Mouse (Mus musculus): ENCODE measurements around the gene Enpp1. TPM values are rescaled to one million over a fixed set of nuclear protein-coding genes. Genes with fewer than 3 reads are reported as not detected.

Gene Enpp1
- polyA plus RNA-seq, 1 experiment from 2014 or later: 2.0 TPM

DNA sequence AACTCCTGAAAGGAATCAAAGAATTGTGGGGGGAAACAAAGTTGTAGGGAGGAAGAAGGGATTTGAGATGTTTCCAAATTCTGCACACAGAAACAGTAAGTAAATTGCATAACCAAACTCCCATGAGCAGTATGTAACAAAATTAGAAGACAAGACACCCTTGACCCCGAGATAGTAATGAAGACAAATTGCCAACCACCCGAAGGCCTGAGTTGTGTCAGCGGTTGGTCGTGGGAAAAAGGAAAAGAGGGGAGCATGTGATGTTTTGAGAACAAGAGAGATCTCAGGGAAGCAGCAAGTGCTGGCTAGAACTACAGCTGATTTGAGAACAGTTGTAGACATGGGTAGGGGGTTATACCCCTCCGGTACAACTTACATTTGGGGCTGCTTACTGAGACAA lies 112.2 kb downstream of the Enpp1 start:
- Histone ChIP-seq H3K27me3 (replicated peaks) (no peaks in the 10 kb centered on the region), H3K4me2 (replicated peaks) (no peak overlapping the region), H3K36me3 (no peaks in the 10 kb centered on the region), H3K9me3 (no peaks in the 10 kb centered on the region), H3K27ac (no peak overlapping the region), H3K4me3 (no peak overlapping the region), H3K9ac (no peak overlapping the region), H3K4me1 (peaks cover 8% of the 10 kb centered on the region)
- 69% methylated on average over 5 of the region's 5 CpGs for WGBS
- no peak for ATAC-seq (ENCODE audit: low FRiP score, low read depth)

DNA sequence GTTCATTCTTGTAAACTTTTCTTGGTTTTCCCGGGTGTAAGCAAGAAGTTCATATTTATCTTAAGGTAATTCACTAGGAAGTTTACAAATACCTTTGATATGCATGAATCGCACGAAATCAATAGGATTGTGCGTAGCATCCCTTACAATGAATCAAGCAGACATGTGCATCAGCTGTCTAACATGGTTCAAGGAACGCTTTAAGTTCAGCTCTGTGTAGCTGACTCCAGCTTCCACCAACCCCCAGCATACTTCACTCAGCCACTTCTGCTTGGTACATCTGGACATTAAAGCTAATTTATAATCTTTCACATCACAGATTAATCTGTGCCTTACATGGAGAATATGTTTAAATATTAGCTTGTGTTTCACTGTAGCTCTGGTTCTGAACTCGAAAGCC lies 113.3 kb downstream of the Enpp1 start:
- no peak overlapping the region for H3K9ac ChIP-seq
- no peak overlapping the region for H3K4me3 ChIP-seq
- no peak overlapping the region for H3K4me2 ChIP-seq (replicated peaks)
- H3K36me3 ChIP-seq: no peaks in the 10 kb centered on the region
- H3K27ac ChIP-seq: no peak overlapping the region
- peaks cover 8% of the 10 kb centered on the region for H3K4me1 ChIP-seq
- no peak for ATAC-seq (ENCODE audit: low FRiP score, low read depth)
- 84% methylated on average over 6 of the region's 6 CpGs for WGBS
- no peaks in the 10 kb centered on the region for H3K9me3 ChIP-seq
- H3K27me3 ChIP-seq (replicated peaks): no peaks in the 10 kb centered on the region

DNA sequence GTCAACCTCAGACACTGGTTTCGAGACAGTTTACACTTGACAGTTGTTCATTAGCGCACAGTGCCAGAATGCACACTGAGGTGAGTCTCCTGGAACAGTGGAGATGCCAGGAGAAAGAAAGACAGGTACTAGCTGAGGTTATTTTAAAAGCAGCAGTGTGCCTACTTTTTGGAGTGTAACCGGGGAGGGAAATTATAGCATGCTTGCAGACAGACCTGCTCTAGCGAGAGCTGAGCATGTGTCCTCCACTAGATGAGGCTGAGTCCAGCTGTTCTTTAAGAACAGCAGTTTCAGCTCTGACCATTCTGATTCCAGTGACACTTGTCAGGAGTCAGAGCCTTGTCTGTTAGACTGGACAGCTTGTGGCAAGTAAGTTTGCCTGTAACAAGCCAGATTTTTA lies 114.2 kb downstream of the Enpp1 start:
- Histone ChIP-seq H3K4me3 (no peak overlapping the region), H3K27me3 (replicated peaks) (no peaks in the 10 kb centered on the region), H3K9ac (no peak overlapping the region), H3K4me1 (peaks cover 8% of the 10 kb centered on the region), H3K9me3 (no peaks in the 10 kb centered on the region), H3K36me3 (no peaks in the 10 kb centered on the region), H3K27ac (no peak overlapping the region), H3K4me2 (replicated peaks) (no peak overlapping the region)
- WGBS: 86% methylated on average over 4 of the region's 4 CpGs
- no peak for ATAC-seq (ENCODE audit: low FRiP score, low read depth)

DNA sequence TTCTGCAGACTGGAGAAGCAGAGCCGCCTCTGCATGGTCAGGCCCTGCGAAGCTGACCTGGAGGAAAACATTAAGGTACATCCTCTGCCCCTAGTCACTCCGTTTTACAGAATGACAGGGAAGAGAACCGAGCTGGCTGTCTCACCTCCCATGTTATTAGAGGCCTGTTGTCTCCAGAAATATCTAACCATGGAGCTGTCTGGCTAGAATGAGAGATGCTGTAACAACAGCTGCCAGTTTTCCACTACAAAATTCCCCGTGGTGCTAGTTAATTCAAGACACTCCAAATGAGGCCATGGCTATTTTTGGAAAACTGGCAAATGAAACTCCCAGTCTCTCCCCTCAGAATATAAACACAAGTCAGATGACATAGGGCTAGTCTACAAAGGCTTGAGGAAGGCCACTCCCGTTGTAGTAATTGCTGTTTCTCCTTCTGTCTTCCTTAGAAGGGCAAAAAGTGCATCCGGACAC lies 115.1 kb downstream of the Enpp1 start:
- Histone ChIP-seq H3K36me3 (no peaks in the 10 kb centered on the region), H3K27ac (no peak overlapping the region), H3K9ac (no peak overlapping the region), H3K9me3 (no peaks in the 10 kb centered on the region), H3K4me3 (no peak overlapping the region), H3K4me1 (peaks cover 8% of the 10 kb centered on the region), H3K4me2 (replicated peaks) (peak overlapping the region; percentile 80), H3K27me3 (replicated peaks) (no peaks in the 10 kb centered on the region)
- WGBS: 66% methylated on average over 7 of the region's 7 CpGs
- no peak for ATAC-seq (ENCODE audit: low FRiP score, low read depth)

DNA sequence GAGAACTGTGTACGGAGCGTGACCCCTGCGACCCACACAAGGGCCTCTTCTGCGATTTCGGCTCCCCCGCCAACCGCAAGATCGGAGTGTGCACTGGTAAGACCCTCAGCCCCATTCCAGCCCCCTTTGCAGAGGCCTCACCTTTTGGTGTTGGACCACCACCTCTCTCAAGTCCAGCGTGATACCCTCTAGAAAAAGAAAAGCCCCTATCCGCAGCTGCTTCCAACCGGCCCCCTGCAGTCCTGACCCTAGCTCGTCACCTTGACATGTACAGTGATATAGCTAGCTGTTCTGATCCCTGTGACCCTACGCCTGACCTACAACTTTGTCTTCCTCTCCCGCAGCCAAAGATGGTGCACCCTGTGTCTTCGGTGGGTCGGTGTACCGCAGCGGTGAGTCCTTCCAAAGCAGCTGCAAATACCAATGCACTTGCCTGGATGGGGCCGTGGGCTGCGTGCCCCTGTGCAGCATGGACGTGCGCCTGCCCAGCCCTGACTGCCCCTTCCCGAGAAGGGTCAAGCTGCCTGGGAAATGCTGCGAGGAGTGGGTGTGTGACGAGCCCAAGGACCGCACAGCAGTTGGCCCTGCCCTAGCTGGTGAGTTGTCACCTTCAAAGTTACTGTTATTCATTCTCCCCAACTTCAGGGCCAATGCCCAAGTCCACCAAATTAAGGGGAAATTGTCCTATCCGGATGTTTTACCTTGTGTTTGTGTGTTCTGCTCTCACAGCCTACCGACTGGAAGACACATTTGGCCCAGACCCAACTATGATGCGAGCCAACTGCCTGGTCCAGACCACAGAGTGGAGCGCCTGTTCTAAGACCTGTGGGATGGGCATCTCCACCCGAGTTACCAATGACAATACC lies 115.7 kb downstream of the Enpp1 start:
- WGBS: 18% methylated on average over 31 of the region's 31 CpGs
- Histone ChIP-seq H3K4me3 (peak overlapping the region; percentile 61), H3K27me3 (replicated peaks) (no peaks in the 10 kb centered on the region), H3K4me2 (replicated peaks) (peak overlapping the region; percentile 80), H3K9ac (peak overlapping the region; percentile 68), H3K4me1 (peaks cover 8% of the 10 kb centered on the region), H3K27ac (no peak overlapping the region), H3K9me3 (no peaks in the 10 kb centered on the region), H3K36me3 (no peaks in the 10 kb centered on the region)
- peak; percentile 70 for ATAC-seq (ENCODE audit: low FRiP score, low read depth)

DNA sequence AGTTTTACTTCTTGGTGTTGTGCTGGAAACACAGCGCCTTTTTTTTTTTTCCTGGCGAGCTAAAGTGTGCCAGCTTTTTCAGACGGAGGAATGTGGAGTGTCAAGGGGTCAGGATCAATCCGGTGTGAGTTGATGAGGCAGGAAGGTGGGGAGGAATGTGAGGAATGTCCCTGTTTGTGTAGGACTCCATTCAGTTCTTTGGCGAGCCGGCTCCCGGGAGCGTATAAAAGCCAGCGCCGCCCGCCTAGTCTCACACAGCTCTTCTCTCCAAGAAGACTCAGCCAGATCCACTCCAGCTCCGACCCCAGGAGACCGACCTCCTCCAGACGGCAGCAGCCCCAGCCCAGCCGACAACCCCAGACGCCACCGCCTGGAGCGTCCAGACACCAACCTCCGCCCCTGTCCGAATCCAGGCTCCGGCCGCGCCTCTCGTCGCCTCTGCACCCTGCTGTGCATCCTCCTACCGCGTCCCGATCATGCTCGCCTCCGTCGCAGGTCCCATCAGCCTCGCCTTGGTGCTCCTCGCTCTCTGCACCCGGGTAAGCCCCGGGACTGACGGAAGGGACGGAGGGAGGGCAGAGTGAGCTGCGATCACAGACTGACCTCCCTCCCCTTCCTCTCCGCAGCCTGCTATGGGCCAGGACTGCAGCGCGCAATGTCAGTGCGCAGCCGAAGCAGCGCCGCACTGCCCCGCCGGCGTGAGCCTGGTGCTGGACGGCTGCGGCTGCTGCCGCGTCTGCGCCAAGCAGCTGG lies 116.5 kb downstream of the Enpp1 start, which contains the start of gene Ccn2:
Gene Ccn2, plus strand, starts transcription at position 193 of the 753 bp plus-strand sequence.
- peak within 1 kb of the TSS; percentile 80 for H3K4me2 ChIP-seq (replicated peaks)
- H3K36me3 ChIP-seq: no peaks in the 10 kb centered on the region
- H3K9me3 ChIP-seq: no peaks in the 10 kb centered on the region
- H3K27me3 ChIP-seq (replicated peaks): no peaks in the 10 kb centered on the region
- 0 out of 2 replicates have a peak within 1 kb of the TSS, but pooled peaks have one; percentile 33 for H3K27ac ChIP-seq
- WGBS: under 1% methylated on average over 53 of the region's 53 CpGs
- H3K9ac ChIP-seq: peak within 1 kb of the TSS; percentile 68
- H3K4me1 ChIP-seq: peaks cover 8% of the 10 kb centered on the region
- H3K4me3 ChIP-seq: peak within 1 kb of the TSS; percentile 61
- ATAC-seq (ENCODE audit: low FRiP score, low read depth): peak; percentile 93

DNA sequence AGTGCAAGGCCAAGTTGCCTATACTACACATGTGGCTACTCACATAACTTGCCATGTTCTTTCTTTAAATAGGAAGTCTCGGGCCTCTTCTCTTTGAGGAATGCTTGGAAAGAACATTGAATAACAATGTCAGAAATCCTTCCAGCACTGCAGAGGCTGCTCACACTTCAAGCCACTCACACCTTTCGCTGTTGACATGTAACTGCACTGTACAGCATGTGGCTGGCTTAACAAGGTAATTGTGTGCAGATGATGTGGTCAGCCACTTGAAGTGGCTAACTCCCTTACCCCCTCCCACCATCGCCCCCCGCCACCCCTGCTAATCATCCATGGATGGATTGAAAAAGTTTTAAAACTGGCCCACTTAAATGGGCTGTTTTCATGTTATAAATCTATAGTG lies 118.4 kb downstream of the Enpp1 start:
- H3K27me3 ChIP-seq (replicated peaks): no peaks in the 10 kb centered on the region
- no peak overlapping the region for H3K9ac ChIP-seq
- no peaks in the 10 kb centered on the region for H3K9me3 ChIP-seq
- ATAC-seq (ENCODE audit: low FRiP score, low read depth): no peak
- H3K4me1 ChIP-seq: peaks cover 8% of the 10 kb centered on the region
- no peak overlapping the region for H3K27ac ChIP-seq
- WGBS: 81% methylated on average over 4 of the region's 4 CpGs
- no peaks in the 10 kb centered on the region for H3K36me3 ChIP-seq
- no peak overlapping the region for H3K4me2 ChIP-seq (replicated peaks)
- H3K4me3 ChIP-seq: no peak overlapping the region

DNA sequence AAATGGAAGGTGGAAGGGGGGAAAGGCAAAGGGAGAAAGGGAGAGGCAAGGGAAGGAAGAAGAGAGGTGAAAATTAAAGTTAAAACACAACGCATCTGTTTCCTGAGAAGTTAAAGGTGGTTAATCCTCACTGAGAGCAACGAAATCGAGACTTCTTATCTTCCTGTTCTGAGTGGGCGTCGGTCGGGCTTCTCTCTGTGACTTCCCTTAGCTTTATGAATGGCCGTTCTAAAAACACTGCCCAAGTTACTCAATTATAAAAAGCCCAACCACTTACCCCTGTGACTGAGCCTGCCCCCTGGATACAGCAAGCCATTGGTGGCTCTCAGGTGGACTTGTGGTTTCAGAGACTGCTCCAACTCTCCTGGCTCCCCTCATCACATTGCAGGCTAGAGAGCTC lies 119.0 kb downstream of the Enpp1 start:
- H3K27me3 ChIP-seq (replicated peaks): no peaks in the 10 kb centered on the region
- WGBS: 80% methylated on average over 7 of the region's 7 CpGs
- H3K4me1 ChIP-seq: peaks cover 8% of the 10 kb centered on the region
- no peak overlapping the region for H3K27ac ChIP-seq
- ATAC-seq (ENCODE audit: low FRiP score, low read depth): no peak
- H3K9me3 ChIP-seq: no peaks in the 10 kb centered on the region
- no peak overlapping the region for H3K4me2 ChIP-seq (replicated peaks)
- H3K36me3 ChIP-seq: no peaks in the 10 kb centered on the region
- H3K4me3 ChIP-seq: no peak overlapping the region
- H3K9ac ChIP-seq: no peak overlapping the region

DNA sequence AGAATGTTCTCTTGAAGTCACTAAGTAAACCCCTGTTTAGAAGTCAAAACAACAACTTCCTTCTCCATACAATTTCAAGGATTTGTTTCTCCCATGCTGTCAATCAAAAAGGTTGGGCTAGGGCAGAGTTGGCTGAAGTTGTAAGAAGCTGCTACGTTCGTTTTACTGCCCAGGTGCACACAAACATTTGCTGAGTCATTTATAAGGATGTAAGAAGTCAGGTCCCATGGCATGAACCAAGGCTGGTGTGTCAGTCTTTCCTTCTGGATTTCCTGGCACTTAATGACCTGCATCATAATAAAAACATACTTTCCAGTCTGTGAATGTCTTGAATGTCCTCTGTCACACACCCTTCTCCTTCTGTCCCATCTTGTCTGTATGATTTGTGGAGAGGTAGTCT lies 119.6 kb downstream of the Enpp1 start:
- H3K27me3 ChIP-seq (replicated peaks): no peaks in the 10 kb centered on the region
- no peak for ATAC-seq (ENCODE audit: low FRiP score, low read depth)
- 80% methylated on average over 2 of the region's 2 CpGs for WGBS

DNA sequence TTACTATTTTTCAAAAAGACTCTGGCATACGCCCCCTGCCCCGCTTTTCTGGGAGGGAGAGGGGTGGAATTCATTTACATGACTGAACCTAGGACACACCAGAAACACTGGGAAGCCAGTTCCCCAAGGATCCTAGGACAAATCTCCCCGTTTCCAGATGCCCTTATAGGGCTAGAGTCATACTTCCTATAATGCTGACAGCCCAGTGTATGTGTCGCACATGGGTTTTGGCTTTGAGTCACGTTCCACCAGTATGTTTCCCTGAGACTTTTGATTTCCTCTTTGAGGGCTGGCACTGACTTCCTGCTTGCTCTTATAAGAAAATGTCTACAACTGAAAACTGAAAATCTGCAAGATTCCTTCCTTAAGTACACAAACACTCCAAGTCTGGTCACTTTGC lies 120.2 kb downstream of the Enpp1 start:
- peaks cover 8% of the 10 kb centered on the region for H3K4me1 ChIP-seq
- no peaks in the 10 kb centered on the region for H3K9me3 ChIP-seq
- no peaks in the 10 kb centered on the region for H3K27me3 ChIP-seq (replicated peaks)
- WGBS: 79% methylated on average over 5 of the region's 5 CpGs
- H3K9ac ChIP-seq: no peak overlapping the region
- H3K4me3 ChIP-seq: no peak overlapping the region
- no peak overlapping the region for H3K27ac ChIP-seq
- no peak overlapping the region for H3K4me2 ChIP-seq (replicated peaks)
- ATAC-seq (ENCODE audit: low FRiP score, low read depth): no peak
- H3K36me3 ChIP-seq: no peaks in the 10 kb centered on the region

More for the DNA sequence above, 119.6 kb downstream of the Enpp1 start:
- Histone ChIP-seq H3K9me3 (no peaks in the 10 kb centered on the region), H3K4me2 (replicated peaks) (no peak overlapping the region), H3K4me1 (peaks cover 8% of the 10 kb centered on the region), H3K4me3 (no peak overlapping the region), H3K9ac (no peak overlapping the region), H3K36me3 (no peaks in the 10 kb centered on the region), H3K27ac (no peak overlapping the region)

DNA sequence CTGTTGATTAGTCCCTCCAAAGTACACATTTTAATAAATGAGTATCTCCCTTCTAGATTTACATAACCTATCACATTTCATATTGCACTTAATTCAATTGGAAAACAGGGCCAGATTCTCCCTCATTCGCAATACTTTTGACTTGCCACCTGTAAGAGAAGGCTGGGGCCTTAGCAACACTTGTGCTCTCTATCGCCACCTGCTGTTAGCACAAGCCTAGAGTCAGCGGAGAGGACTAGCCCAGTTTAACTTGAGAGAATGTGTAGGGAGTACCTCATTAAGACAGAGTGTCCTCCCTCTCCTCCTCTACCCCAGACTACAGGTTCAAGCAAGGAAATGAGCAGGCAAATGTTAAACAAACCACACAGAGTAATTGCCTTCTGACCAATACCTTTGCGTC lies 120.8 kb downstream of the Enpp1 start:
- Histone ChIP-seq H3K9me3 (no peaks in the 10 kb centered on the region), H3K9ac (no peak overlapping the region), H3K27ac (no peak overlapping the region), H3K4me2 (replicated peaks) (no peak overlapping the region), H3K27me3 (replicated peaks) (no peaks in the 10 kb centered on the region), H3K36me3 (no peaks in the 10 kb centered on the region), H3K4me3 (no peak overlapping the region), H3K4me1 (peaks cover 5% of the 10 kb centered on the region)
- 18% methylated on average over 4 of the region's 4 CpGs for WGBS
- ATAC-seq (ENCODE audit: low FRiP score, low read depth): peak; percentile 39; the same call in 1 of the 2 replicates

DNA sequence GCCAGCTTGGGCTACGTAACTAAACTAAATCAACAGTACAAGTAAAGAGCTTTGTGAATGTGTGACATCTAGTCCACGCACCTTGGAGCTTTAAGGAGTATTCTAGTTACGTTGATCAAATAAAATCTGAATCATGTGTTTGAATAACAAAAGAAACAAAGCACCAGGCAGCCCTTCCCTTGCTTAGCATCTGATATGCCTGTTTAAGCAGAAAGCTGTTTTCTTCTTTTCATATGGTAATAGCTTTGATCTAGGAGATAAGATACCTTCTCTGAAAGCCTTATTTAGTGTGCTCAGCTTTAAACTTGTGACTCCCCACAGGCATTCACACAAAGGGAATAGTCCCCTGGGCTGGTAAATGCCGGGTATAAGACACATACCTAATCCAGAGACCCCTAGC lies 121.4 kb downstream of the Enpp1 start:
- no peaks in the 10 kb centered on the region for H3K27me3 ChIP-seq (replicated peaks)
- no peak overlapping the region for H3K9ac ChIP-seq
- WGBS: 46% methylated on average over 4 of the region's 4 CpGs
- no peaks in the 10 kb centered on the region; the same call in 1 of the 2 replicates for H3K4me1 ChIP-seq
- H3K27ac ChIP-seq: no peak overlapping the region
- no peak overlapping the region for H3K4me2 ChIP-seq (replicated peaks)
- ATAC-seq (ENCODE audit: low FRiP score, low read depth): no peak
- H3K4me3 ChIP-seq: no peak overlapping the region
- H3K36me3 ChIP-seq: no peaks in the 10 kb centered on the region
- H3K9me3 ChIP-seq: no peaks in the 10 kb centered on the region
